Mouse (Mus musculus) E14TG2a.4 (cell line): ENCODE results near the gene Sgms1.
A peak's percentile ranks its signal among the peaks of the same experiment; 100 is the strongest.

Experiments used
- H3K27me3 ChIP-seq: 2 replicates; pipeline ENCODE4 v1.6.1; 2014; ENCODE audit warnings: low read length, control low read depth; ENCODE audit not compliant: insufficient read depth
- H3K36me3 ChIP-seq: 2 replicates; pipeline ENCODE4 v1.6.1; 2014; ENCODE audit warnings: low read length, control low read depth; ENCODE audit not compliant: insufficient read depth
- H3K4me1 ChIP-seq: replicated peaks from 2 replicates; pipeline ENCODE4 v1.6.1; 2014; ENCODE audit warnings: low read depth, low read length, control low read depth
- H3K4me3 ChIP-seq: replicated peaks from 2 replicates; pipeline ENCODE4 v1.5.1; 2014; ENCODE audit warnings: mild to moderate bottlenecking, low read length
- H3K9me3 ChIP-seq: 2 replicates; pipeline ENCODE4 v1.6.1; 2014; ENCODE audit warnings: low read length, control low read depth
- CTCF ChIP-seq: conservative IDR thresholded peaks from 2 replicates; pipeline ENCODE4 v1.5.1; 2014; ENCODE audit warnings: low read length
- NANOG ChIP-seq: IDR thresholded peaks from 2 replicates; pipeline ENCODE4 v1.6.1; 2014; ENCODE audit warnings: borderline replicate concordance, low read length, mixed read lengths
- POU5F1 ChIP-seq: IDR thresholded peaks from 2 replicates; pipeline ENCODE4 v1.6.1; 2014; ENCODE audit warnings: low read length, borderline replicate concordance

The Sgms1 gene

DNA sequence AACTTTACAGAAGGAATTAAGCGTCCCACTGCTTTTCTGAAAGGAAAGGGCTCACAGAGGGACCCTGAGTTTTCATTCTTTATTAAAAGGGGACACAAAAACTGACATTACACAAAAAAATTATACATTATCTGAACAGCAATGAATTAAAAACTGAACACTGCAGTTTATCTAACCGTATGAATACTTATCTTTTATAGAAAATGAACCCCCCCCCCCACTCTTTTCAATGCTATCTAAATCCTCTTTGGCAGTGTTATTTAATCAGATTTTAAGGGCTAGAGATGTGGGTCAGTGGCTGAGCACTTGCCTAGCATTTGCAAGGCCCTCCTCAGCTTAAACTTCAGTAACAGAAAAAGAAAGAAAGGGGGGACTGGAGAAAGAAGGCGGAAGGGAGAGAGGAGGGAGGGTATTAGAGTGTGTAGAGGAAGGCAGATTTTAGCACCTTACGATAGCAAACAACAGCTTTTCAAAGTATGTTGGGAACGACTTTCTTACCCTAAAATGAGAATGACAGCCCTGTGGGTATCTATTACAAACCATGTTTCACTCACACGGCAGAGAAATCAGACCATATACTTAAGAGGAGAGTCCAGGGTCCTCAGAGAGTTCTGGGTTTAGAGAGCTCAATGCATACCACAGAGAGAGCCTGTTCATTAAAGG lies 215.9 kb downstream of the Sgms1 start:
- Histone ChIP-seq H3K36me3 (peaks cover 10% of the 10 kb centered on the region), H3K27me3 (no peaks in the 10 kb centered on the region), H3K4me3 (no peak overlapping the region), H3K4me1 (peaks cover 64% of the 10 kb centered on the region), H3K9me3 (no peaks in the 10 kb centered on the region)
- no peak for TF ChIP-seq NANOG
- no peak for TF ChIP-seq POU5F1
- no peak for TF ChIP-seq CTCF

DNA sequence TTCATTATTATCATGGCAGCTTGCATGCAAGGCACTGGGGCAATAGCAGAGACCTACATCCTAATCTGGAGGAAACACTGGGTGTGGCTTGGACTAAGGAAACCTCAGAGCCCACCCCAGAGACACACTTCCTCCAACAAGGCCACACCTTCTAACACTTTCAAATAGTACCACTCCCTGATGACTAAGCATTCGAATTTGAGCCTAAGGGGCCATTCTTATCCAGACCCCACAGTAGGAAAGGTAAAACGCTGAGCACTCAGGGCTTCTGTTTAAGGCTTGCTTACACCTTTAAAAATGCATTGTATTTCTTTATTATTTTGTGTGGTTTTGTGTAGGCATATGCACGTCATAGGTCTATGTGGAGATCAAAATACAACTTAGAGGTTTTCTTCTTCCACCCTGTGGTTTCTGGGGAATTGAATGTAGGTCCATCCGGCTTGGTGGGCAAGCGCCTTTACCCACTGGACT lies 217.0 kb downstream of the Sgms1 start:
- Histone ChIP-seq H3K4me3 (peak overlapping the region; percentile 39), H3K36me3 (peaks cover 6% of the 10 kb centered on the region), H3K9me3 (no peaks in the 10 kb centered on the region), H3K4me1 (peaks cover 72% of the 10 kb centered on the region), H3K27me3 (no peaks in the 10 kb centered on the region)
- no peak for TF ChIP-seq POU5F1
- TF ChIP-seq CTCF = no peak
- 0 out of 2 replicates have a peak, but pooled peaks have one; percentile 10 for TF ChIP-seq NANOG

DNA sequence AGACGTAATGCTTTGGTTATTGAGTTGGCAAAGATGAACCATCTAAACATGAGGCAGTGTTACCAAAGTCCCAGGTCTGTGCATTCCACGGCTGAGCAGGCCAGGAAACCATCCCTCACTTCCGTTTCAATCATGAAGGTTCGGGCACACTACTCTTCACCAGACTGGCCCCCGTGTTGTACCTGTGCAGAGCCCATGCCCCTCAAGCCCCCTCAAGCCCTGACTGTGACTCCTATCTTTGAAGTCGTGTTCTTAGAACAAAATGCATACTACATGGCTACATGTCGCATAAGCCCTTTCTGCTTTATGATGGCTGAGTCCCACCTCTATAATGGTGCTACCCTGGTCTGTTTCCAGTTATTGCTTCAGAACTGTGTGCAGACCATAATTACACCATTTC lies 217.5 kb downstream of the Sgms1 start:
- Histone ChIP-seq H3K27me3 (no peaks in the 10 kb centered on the region), H3K4me1 (peaks cover 76% of the 10 kb centered on the region), H3K4me3 (peak overlapping the region; percentile 39; the same call in 1 of the 2 replicates), H3K36me3 (peaks cover 6% of the 10 kb centered on the region), H3K9me3 (no peaks in the 10 kb centered on the region)
- TF ChIP-seq CTCF (no peak), NANOG (no peak), POU5F1 (no peak)

DNA sequence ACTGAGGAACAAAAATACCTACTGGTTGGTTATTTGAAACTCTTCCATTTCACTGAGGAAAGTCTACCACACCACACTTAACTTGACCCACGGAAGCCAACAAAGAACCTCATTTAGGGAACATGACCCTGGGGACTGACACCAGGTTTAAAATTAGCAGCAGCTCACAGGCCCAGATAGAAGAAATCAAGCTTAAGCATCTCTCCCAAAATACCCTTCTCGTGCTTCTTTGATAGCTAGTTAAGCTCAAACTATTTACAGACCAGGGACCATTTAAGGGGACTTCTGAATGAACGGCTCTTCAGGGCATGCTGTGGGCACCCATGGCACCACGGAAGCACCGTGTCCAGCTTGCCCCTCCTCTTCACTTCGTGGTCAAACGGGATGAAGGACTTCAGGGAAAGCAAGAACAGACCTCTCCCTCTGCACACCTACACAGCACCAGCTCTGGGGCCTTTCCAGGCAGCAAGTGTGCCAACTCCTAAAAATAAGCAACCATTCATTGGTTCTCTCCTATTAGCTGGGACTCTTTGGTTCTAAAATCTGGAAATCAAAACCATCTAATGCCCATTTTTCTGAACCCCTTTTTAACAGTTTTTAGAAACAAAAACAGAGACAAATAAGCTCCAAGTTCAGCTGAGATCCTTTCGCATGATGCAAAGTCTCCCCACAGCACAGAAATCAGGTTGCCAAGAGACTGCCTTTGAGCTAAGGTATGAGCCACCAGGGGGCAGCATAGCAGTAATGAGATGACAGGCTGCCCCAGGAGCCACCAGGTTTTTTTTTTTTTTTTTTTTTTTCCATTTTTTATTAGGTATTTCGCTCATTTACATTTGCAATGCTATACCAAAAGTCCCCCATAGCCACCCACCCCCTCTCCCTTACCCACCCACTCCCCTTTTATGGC lies 219.6 kb downstream of the Sgms1 start:
- Histone ChIP-seq H3K4me1 (peaks cover 62% of the 10 kb centered on the region), H3K4me3 (no peak overlapping the region)

DNA sequence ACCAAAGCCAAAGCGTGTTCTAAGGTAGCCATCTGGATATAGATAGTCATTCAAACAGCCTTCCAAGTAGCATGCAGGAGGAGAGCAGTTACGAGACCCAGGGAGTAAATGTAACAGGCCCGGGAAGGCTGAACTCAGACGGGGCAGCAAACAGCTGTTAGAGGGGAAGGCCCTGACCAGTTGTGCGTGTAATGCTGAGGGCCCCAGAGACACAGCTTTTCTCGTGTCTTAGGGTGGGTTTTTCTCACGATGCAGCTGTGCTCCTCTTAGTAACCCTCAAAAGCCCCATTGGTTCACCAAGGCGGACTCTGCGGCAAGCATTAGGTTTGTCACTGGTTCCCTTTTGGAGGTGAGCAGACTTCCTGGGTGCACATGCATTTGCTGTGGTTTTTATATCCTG lies 221.5 kb downstream of the Sgms1 start:
- Histone ChIP-seq H3K9me3 (no peaks in the 10 kb centered on the region), H3K27me3 (no peaks in the 10 kb centered on the region), H3K4me3 (no peak overlapping the region), H3K36me3 (peaks cover 6% of the 10 kb centered on the region), H3K4me1 (peaks cover 44% of the 10 kb centered on the region)
- no peak for TF ChIP-seq NANOG

More for the DNA sequence above, 219.6 kb downstream of the Sgms1 start:
- H3K36me3 ChIP-seq = peaks cover 6% of the 10 kb centered on the region
- H3K27me3 ChIP-seq = no peaks in the 10 kb centered on the region
- no peaks in the 10 kb centered on the region for H3K9me3 ChIP-seq
- TF ChIP-seq NANOG (no peak), CTCF (peak; percentile 66)

DNA sequence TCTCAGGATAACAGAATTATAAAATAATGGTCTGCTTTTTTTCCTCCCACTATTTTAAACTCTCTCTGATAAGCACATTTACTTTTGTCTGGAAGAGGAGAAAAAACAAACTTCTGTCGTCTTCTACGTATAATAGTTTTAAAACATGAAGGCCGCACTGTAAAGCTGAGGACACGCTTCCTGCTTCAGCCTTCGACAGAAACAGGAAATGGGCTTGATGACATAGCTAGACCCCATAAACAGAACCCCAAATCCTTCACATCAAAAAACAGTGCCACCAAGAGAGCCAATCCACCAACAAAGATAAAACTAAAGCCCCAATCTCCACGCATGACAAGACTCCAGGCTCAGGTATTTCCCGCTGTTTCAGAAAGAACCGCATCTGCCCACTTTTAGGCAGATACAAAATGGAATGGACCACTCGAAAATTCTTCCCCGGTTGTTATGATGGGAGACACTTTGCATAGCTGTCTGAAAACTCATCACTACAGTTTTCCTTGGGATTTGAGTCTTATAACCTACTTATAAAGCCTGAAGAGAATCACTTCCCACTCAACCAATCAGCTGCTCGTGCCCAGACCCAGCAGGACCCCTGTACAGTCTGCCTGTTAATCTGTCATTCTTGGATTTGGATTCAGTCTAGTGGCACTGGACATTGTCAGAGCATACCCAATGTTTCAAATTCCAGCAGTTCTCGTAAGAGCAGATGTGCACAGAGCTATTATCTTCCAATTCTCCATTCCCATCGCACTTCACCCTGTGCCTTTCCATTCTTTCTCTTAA lies 222.5 kb downstream of the Sgms1 start:
- Histone ChIP-seq H3K4me1 (peaks cover 34% of the 10 kb centered on the region), H3K4me3 (no peak overlapping the region), H3K36me3 (peaks cover 6% of the 10 kb centered on the region), H3K9me3 (no peaks in the 10 kb centered on the region), H3K27me3 (no peaks in the 10 kb centered on the region)
- no peak for TF ChIP-seq POU5F1
- TF ChIP-seq CTCF = no peak
- no peak for TF ChIP-seq NANOG

DNA sequence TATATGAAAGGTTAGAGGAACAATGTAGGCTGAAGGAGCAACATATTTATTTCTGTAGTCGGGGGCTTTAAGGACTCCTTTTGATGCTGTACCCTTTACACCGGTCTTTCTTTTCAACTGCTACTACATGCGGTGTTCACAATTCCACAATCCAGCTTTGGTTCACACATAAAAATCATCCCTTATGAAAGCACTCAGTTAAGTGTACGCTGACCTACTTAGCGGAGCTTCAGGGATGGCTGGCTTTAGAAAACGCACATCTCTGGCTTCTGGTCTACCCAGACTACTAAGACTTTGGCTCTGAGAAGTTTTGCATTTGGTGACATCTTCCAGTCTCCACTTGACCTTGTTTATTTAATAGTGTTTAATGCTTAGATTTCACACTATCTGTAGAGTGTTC lies 223.8 kb downstream of the Sgms1 start:
- no peaks in the 10 kb centered on the region for H3K9me3 ChIP-seq
- H3K36me3 ChIP-seq = peaks cover 8% of the 10 kb centered on the region
- H3K4me1 ChIP-seq = peaks cover 23% of the 10 kb centered on the region
- TF ChIP-seq NANOG = no peak
- no peak for TF ChIP-seq CTCF
- no peak for TF ChIP-seq POU5F1
- H3K4me3 ChIP-seq = no peak overlapping the region
- no peaks in the 10 kb centered on the region for H3K27me3 ChIP-seq

DNA sequence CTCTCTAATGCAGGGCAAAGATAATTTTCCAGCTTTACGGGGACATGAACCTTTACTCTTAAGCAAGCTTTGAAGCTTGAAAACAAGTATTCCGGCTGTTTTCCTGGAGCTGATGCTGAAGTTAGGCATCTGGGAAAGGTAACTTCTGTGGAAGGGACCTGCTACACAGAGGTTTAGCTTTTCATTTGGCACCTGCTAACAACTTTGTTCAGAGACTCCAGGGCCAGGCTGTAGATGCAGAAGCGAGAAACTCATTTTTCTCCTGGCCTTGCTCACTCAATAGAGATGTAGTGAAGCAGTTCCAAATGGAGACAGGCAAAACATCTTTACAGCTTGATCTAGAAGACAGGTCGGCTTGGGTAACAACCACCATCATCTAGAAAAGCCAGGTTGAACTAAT lies 225.4 kb downstream of the Sgms1 start:
- Histone ChIP-seq H3K4me3 (no peak overlapping the region), H3K36me3 (peaks cover 24% of the 10 kb centered on the region), H3K27me3 (no peaks in the 10 kb centered on the region), H3K4me1 (peaks cover 22% of the 10 kb centered on the region), H3K9me3 (no peaks in the 10 kb centered on the region)
- no peak for TF ChIP-seq CTCF
- TF ChIP-seq NANOG = no peak
- TF ChIP-seq POU5F1 = no peak
